Mouse (Mus musculus) gastrocnemius, adult 2 months (tissue): Measurements from ENCODE around the gene Spopl. TPM values are rescaled to one million over a fixed set of nuclear protein-coding genes. Genes with fewer than 3 reads are reported as not detected.
"Not testable (repeated sequence)": the region's sequence is repeated elsewhere in the genome, so short reads cannot be mapped to it uniquely, and the experiment has no call there.

ENCODE experiments used
- DNase-seq: peaks from one replicate; pipeline ENCODE4 v3.0.0; 2022
- H3K27ac ChIP-seq: fragments of 200-600 bp; 2 replicates; pipeline ENCODE4 v1.8.1; 2022; ENCODE audit warnings: mild to moderate bottlenecking
- H3K4me3 ChIP-seq: fragments of 200-600 bp; 2 replicates; pipeline ENCODE4 v1.8.1; 2022; ENCODE audit warnings: mild to moderate bottlenecking, moderate library complexity
- CTCF ChIP-seq: fragments of 200-600 bp; IDR thresholded peaks from 2 replicates; pipeline ENCODE4 v1.8.1; 2022; ENCODE audit warnings: antibody characterized with exemption, mild to moderate bottlenecking, moderate library complexity
- intact Hi-C: fragments of 180-260 bp; cut with DNase I; formaldehyde crosslinking; loops from one replicate; pipeline ENCODE4 v1.15.1; 2025
- total RNA-seq, 2 experiments: library from RNA; stranded (reverse); gene quantifications; 2 replicates each; pipeline ENCODE4 v1.2.3; 2021

Spopl gene
- total RNA-seq, 2 experiments from 2014 or later = 19.0 to 19.8 TPM

DNA sequence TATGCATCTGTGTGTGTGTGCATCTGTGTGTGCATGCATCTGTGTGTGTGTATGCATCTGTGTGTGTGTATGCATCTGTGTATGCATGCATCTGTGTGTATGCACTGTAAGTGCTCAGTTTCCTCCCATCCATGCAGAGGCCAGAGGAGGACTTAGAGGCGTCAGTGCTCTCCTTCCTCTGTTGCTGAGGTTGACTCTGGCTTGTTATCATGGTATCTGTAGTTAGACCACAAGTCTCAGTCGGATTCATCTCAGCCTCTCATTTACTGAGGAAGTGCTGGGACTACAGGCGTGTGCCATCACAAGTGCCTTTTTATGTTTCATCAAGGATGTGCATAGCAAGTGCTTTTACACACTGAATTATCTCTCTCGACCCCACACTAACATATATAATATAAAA is 31.9 kb downstream of the Spopl start:
- H3K4me3 ChIP-seq = no peak overlapping the region
- intact Hi-C loops = no loop called here
- DNase-seq = no peak
- TF ChIP-seq CTCF = no peak
- no peak overlapping the region for H3K27ac ChIP-seq

GRCm38 (mm10) chr2:23527717-23528116 is 44.2 kb downstream of the Spopl start:
- intact Hi-C loops, H3K27ac ChIP-seq, DNase-seq, H3K4me3 ChIP-seq: not testable (repeated sequence)

DNA sequence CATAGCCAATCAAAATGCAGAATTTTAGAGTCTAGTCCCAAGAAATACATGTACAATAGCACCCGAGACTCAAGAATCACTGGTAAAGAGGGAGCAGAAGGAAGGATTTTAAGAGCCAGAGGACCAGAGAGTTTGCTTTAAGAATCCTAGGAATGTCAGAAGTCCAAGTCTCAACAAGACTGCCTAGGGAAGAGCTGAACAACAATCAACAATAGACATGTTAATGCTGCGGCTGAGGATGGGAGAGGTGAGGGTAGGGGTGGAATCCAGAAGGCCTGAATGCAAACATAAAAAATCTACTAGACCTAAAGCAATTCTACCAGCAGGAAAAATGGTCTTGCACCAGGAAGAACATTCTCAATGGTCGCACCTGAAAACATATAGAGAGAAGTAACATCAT is 66.8 kb downstream of the Spopl start:
- DNase-seq = no peak
- Histone ChIP-seq H3K4me3 (no peak overlapping the region), H3K27ac (no peak overlapping the region)
- TF ChIP-seq CTCF = no peak
- intact Hi-C loops = no loop called here

DNA sequence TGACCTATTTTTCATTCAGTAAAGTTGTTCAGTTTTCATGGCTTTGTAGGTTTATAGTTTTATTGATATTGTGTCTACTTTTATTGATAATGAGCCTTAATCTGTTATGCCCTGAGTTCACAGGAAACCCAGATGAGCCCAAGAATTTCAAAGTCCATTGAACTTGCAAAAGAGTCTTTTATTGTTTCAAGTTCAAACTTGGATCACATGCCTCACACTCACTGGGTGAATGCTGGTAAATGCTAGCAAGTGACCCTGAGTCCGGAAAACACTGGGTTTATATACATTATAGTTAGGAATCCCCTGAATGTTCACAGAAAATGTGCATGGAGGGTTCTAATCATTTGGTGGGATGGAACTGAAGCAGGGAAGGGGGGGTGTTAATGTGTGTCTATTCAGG is 90.2 kb downstream of the Spopl start:
- intact Hi-C loops = no loop called here
- no peak overlapping the region for H3K27ac ChIP-seq
- no peak for DNase-seq
- H3K4me3 ChIP-seq = no peak overlapping the region
- TF ChIP-seq CTCF = no peak

- no peak for TF ChIP-seq CTCF
- no peak for DNase-seq
- Histone ChIP-seq H3K4me3 (no peak overlapping the region), H3K27ac (no peak overlapping the region)
- intact Hi-C loops = no loop called here
Observed at GRCm38 (mm10) chr2:23467471-23467870, 104.4 kb downstream of the Spopl start.

GRCm38 (mm10) chr2:23457452-23457851 is 114.5 kb downstream of the Spopl start:
- no peak overlapping the region for H3K27ac ChIP-seq
- TF ChIP-seq CTCF = no peak
- DNase-seq = no peak
- H3K4me3 ChIP-seq = no peak overlapping the region
- intact Hi-C loops = no loop called here
